Mouse (Mus musculus): Measurements from ENCODE around the gene Olfr159. TPM values are rescaled to one million over a fixed set of nuclear protein-coding genes. Genes with fewer than 3 reads are reported as not detected.
"Not testable (repeated sequence)": the region's sequence is repeated elsewhere in the genome, so short reads cannot be mapped to it uniquely, and the experiment has no call there.

Gene Olfr159
- total RNA-seq (2022): under 1 TPM in 1 of 4 experiments, not detected in 3; 0.42 TPM

DNA sequence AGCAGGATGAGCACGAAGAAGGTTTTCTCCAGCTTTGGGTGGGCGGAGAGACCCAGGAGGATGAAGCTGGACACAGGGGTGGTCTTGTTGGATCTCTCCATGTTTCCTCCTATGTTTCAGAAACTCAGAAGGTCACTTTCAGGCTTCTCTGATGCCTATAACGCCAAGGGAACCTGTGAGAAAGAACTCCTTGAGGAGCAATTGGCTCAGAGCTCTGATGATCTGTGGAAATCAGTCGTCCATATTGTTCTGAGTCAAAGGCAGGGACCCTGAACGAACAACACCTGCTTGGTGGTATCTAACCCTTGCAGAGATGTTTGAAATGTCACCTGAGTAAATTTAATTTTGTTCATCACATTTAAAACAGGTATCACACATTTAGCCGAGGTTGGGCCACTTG is at the start of gene Olfr159:
TSS of gene Olfr159 (minus strand) at position 101 of the 400 bp plus-strand sequence.
- DNase-seq (ENCODE audit: low spot score in 2 of 2): no peak

DNA sequence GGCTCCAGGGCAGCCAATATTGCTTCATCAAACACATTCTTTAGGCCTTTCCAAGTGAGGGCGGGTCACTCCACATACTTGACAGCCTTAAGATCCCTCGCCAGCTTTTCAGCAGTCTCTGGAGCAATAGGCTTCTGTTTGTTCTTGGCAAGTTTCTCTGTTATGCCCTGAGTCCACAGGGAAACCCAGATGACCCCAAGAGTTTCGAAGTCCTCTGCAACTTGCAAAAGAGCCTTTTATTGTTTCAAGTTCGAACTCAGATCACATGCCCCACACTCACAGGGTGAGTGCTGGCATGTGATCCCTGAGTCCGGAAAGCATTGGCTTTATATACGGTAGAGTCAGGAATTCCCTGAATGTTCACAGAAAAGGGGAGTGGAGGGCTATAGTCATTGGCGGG is 28.1 kb upstream of the Olfr159 start:
- no peak for DNase-seq (ENCODE audit: low spot score in 2 of 2)

DNA sequence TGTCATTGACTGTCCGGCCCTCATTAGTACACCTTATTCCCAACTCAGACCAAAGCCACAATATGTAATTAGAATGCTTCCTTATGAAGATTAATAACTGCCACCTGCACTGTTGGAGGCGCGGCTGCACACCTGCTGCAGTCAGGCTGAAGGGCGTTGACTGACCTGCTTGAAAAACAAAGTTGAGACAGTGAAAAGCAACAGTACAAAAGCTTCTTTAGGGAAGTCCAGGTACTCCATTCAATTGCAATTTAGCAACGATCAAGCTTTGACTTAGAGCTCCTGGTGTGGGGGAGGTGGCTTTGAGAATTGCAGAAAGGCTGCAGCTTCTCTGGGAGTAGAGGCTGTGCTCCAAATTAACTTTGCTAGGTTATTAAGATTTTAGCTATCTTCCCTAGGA is 25.0 kb upstream of the Olfr159 start:
- not testable (repeated sequence) for DNase-seq (ENCODE audit: low spot score in 2 of 2)

DNA sequence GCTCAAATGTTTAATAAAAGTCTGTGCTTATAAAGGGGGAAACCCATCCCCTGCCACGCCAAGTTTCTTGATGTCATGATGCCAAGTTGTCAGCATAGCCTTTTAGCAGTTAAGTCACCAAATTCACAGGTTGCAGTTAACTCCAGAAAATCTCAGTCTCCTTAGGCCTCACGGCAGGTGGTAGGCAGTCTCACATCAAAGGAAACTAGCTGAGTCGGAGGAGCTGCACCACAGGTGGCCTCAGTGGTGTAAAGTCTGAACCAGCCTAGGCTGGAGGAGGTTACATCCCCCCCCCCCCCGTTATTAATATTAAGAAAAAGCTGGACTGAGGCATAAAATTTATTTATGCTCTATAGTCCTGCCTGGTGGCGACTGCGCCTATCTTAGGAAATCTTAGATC is 24.5 kb upstream of the Olfr159 start:
- DNase-seq (ENCODE audit: low spot score in 2 of 2): no peak

DNA sequence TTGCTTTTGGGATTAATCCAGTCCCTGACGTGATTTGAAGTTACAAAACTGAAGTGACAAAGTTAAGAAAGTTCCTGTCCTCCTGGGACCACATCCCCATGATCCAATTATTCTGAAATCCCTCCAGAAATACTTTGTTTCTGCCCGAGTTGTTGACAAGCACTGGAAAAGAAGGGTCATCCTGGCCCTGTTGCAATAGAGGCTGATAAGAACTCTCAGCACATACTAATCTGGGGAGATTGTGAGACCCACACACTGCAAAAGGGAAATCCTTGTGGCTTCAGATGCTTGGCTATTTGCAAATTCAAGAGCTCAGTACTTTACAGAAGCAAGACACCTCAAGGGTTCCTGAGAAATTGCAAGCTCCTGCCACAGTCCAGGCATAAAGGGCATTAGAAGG is 1.5 kb upstream of the Olfr159 start:
- DNase-seq (ENCODE audit: low spot score in 2 of 2): no peak

DNA sequence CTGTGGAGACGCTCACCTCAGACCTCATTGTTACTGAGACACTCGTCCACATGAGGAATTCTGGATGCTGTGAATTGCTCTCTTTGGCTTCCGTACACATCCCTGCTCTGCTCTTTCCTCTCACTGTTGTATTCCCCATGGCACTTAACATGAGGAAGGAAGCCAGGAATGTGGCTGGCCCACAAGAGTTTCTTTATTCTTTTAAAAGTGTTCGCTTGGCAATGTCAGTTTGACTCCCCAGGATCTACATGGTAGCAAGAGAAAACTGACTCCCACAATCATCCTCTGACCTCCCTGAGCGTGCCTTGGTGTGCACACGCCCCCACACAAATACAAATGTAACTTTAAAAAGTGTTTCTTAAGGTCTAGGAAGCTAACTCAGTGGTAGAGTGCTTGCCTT is 817 bp upstream of the Olfr159 start:
- DNase-seq (ENCODE audit: low spot score in 2 of 2): no peak

DNA sequence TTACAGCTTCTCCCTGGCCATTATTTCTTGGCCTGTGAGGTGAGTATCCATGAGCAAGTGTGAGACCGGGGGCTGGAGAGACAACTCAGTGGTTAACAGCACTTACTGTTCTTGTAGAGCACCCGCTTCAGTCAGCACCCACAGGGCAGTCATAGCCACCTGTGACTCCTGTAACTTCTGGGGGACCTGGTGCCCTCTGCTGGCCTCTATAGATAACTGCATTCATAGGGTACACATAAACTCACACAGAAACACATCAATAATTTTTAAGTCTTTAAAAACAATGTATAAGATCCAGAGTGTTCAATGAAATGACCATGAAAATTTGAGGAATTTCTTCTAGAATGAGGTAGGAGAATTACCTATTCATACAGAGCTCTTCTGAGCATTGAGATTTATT is 1.4 kb downstream of the Olfr159 start:
- DNase-seq (ENCODE audit: low spot score in 2 of 2): no peak

DNA sequence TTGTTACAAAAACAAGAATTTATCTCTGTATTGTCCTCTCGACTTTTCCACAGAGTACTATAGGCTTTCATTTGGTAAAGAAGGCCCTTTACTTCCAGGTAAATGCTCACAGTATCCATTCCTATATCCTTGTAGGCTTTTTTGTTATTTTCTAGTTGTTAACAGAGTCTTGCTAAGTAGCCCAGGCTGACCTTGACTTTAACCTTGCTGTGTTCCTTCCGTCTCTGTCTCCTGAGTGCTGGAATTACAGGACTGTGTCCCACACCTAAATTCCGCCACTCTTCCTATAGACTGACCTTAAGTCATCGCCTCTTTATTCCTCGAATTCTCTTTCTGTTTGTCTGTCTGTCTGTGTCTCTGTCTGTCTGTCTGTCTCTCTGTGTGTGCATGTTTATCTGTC is 2.5 kb downstream of the Olfr159 start:
- DNase-seq (ENCODE audit: low spot score in 2 of 2): no peak

DNA sequence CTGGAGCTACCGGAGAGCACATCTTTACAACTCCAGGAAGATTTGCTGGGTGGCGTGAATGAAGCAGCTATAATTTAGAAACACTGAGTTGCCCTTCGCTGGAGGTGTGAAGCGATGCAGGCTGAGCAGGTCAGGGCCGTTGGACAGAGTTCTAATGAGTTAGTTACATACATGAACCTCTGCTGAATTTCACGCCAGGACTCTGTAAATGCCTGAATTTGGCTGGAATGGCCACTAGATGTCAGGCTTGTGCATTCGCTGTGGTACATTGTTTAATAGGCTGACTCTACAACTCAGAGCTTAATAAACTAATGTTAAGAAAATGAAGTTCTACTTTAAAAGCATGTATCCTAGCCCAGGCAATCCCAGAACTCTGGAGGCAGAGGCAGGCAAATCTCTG is 7.4 kb downstream of the Olfr159 start:
- DNase-seq (ENCODE audit: low spot score in 2 of 2): peak in 1 of 2 experiments; percentile 54

DNA sequence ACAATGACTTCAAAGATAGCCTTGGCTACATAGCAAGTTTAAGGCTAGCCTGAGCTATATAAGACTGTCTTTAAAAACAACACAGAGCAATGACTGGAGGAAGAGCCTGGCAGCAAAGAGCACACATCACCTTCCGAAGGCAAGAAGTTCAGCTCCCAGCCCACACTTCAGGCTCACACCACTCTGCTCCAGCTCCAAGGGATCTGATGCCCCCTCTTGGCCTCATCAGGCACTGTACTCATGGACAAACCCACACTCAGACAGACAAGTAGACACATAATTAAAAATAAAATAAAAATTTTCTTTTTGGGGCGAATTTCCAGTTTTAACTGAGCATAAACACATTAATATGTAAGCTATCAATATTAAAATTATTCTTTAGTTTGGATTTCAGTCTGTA is 9.5 kb downstream of the Olfr159 start:
- no peak for DNase-seq (ENCODE audit: low spot score in 2 of 2)

DNA sequence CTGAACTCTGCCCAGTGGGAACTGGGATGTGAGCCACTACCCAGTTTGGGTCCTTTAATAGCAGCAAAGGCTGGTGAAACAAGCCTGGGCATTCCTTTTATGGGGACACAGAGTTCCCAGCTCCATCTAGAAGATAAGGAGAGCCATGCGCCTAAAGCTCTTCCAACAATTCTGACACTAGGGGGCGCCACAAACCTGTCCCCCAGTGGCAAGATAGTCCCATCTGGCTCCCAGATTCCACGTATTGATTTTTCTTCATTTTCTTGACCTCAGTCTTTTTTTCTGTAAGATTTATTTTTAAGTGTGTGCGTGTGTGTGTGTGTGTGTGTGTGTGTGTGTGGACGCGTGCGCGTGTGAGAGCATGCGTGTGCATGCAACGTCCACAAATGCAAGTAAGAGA is 10.3 kb downstream of the Olfr159 start:
- DNase-seq (ENCODE audit: low spot score in 2 of 2): no peak

DNA sequence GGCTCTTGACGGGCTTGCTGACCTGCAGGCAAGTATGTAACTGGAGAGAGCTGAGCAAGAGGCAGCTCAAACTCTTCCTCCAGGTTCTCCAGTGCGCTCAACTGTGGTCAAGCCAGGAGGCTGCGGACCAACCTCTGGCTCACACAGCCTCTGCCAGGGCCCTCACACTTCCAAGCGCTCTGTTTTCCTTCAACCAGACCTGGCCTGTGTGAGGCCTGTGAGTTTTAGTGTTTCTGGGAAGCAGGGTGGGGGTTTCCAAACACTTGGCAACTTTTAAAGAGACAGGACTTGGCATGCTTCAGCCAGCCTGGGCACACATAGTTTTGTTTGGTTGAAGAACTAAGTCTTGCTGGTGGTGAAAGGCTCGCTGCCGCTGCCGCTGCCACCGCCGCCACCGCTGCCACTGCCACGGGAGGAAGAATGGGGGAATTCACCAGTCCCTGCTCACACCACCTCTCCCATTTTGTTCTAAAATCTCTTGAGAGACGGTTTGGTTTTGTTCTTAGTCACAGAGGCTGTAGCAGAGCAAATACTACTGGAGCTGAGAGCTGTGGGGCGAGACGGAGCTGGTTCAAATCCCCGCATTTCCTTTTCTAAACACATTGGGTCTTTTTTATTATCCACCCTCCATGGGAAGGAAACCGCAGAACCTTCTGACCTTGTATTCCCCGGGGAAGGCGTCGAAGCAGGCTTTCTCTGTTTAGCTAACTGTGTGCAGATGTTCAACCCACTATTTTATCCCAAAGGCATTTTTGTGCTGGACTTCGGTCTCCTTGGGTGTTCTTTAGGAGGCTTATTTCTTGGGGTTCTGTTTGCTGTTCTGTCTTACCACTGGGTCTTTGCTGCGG is 11.0 kb downstream of the Olfr159 start:
- DNase-seq (ENCODE audit: low spot score in 2 of 2): peak in 1 of 2 experiments; percentile 14

DNA sequence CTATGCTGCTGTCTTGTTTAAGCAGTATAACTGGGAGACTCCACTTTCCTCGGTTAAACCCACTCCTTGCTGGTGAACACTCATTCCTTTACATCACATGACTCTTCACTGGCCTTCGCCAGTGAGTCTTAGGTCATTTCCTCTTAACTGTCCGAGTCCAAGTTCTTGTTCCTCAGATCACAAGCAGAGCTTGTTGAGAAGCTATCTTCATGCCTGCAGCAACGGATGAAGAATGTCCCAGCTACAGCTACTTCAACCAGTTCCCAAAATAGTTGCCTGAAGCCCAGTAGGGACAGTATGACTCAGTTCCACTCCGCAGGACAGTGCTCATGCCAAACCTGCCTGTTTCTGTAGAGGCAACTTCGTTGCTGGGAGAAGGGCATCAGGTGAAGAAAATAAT is 13.6 kb downstream of the Olfr159 start:
- DNase-seq (ENCODE audit: low spot score in 2 of 2): no peak

DNA sequence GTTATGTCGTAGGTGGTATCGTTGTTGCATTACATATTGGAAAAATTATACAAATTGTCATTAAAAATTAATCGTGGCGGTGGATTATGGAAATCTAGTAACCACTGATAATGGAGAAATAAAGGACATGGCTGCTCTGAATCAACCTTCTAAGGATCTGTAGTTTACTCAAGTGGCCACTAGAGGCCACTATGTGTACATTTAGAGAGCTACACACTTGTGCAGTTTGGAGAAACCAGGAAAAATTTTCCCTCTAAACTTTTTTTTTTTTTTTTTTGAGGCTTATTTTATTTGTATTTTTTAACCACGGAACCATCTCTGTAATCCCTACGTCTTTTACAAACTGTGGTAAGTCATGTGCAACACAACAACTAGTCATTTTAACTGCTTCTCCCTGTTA is 25.6 kb downstream of the Olfr159 start:
- DNase-seq (ENCODE audit: low spot score in 2 of 2): no peak

DNA sequence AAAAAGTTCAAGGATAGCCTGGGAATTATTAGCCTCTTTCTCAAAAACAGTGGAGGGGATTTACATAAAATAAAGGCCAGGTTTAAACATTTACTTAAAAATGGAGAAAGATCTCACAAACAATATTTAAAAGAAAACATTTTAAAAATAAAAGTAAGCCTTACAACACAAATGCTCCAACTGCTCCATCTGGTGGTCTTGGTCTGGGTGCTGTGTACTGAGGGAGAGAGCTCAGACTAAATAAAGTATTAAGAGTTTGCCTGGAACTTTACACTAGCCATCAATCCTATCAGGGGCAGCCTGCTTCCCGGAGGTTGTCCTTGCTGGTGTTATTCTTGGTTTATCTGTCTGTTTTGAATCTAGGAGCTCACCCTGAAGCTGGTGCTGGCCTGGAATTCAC is 27.7 kb downstream of the Olfr159 start:
- no peak for DNase-seq (ENCODE audit: low spot score in 2 of 2)

DNA sequence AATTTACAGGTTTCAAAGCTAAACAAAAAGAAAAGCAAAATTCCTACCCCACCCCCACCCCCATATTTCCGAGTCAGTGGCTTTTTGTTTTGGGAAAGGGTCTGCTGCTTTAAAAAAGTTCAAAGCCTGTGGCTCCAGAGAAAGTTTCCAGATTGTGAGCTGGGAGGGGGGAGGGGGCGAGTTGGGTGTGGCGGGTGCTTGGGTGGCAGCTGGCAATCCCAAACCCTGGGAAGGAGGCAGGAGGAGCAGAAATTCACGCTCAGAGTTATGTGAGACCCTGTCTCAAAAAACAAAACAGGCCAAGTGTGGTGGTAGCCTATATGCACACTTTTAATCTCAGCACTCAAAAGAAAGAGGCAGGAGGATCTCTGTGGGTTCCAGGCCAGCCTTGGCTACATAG is 28.2 kb downstream of the Olfr159 start:
- DNase-seq (ENCODE audit: low spot score in 2 of 2): no peak

DNA sequence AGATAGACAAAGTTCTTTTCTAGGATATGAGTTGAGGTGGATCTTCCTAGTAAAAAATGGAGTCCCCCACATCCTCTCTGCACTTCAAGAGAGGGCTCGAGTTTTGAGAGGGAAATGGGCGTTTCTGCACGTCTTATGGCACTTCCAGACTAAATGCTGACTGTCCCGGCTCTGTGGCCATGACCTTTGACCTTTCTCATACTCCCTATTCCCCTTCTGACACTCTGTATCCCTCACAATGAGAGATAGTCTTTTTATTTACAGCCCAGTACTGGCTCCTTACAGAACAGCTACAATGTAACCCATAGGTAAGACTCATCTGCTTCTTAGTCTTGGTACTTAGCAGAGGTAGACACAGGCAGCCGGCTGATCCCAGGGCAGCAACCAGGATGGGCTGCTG is 29.3 kb downstream of the Olfr159 start:
- DNase-seq (ENCODE audit: low spot score in 2 of 2): no peak

DNA sequence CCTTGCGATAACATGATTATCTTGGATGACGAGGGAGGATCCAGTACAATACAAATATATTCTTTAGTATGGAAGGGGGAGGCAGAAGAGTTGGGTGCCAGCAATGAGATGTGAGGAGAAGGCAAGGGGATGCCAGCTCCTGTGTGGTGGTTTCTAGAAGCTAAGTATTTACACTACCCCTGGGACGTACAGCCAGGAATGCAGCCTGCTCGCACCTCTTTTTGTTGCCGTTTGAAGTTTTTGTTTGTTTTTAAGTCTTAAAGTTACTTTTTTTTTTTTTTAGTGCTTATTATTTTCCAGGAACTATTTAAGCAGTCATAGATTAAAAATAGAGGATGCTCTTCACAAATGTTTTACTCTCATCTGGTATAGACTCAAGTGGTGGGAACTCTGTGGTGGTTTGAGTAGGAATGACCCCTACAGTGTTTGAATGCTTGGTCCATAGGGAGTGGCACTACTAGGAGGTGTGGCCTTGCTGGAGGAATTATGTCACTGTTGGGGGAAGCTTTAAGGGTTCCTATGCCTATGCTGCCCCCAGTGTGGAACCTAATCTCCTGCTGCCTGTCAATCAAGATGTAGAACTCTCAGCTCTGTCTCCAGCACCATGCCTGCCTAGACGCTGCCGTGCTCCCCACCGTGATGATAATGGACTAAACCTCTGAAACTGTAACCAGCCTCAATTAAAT is 31.7 kb downstream of the Olfr159 start:
- no peak for DNase-seq (ENCODE audit: low spot score in 2 of 2)

DNA sequence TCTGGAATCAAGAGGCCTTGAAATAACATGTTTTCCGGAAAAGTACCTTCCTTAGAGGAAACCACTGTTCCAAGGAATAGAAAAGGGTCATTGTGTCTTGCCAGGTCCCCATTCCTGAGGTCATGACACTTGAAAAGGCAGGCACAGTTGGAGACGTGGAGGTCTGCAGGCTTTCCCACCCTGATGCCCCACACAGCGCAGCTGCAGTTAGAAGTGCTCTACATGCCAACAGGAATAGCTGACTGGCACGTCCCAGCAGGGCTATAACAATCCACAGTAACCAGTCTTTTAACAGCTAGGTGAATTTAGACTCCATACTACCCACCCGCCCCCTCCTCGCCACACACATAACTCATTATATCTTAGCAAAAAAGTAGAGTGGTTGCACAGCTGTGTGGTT is 33.7 kb downstream of the Olfr159 start:
- DNase-seq (ENCODE audit: low spot score in 2 of 2): no peak

DNA sequence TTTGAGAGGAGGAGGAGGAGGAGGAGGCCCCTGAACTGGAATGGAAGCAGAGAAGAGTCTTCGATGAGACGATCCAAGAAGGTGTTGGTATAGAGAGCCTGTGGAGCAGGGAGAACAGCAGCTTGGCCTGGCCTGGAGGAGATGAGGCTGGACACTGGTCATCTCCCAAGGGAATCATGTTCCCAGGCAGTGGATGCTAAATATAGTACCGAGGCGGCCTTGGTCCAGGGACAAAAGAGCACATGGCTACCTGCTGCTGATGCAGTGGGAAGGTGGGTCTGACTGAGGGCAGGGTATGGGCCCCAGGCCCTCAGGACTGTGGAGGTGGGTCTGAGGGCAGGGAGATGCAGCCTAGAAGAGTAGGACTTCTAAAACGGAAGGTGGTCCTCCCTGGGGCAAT is 37.6 kb downstream of the Olfr159 start:
- DNase-seq (ENCODE audit: low spot score in 2 of 2): no peak

DNA sequence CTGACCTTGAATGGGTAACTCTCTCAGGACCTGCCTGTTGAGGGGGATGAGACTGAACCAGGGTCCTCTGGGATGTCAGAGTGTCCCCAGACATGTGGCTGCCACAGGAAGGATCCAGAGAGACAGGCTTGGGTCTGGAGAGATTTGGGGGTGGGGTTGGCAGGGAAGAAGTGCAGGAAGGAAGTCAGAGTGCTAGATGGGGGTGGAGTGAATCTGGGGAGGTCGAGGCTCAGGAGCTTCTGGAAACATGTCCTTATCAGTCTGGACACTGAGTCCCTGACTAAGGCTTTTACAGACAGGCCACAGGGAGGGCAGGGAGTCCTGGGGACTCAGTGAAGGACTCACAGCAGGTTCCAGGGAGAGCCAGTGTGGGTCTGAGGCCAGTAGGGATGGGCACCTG is 38.6 kb downstream of the Olfr159 start:
- DNase-seq (ENCODE audit: low spot score in 2 of 2): no peak

DNA sequence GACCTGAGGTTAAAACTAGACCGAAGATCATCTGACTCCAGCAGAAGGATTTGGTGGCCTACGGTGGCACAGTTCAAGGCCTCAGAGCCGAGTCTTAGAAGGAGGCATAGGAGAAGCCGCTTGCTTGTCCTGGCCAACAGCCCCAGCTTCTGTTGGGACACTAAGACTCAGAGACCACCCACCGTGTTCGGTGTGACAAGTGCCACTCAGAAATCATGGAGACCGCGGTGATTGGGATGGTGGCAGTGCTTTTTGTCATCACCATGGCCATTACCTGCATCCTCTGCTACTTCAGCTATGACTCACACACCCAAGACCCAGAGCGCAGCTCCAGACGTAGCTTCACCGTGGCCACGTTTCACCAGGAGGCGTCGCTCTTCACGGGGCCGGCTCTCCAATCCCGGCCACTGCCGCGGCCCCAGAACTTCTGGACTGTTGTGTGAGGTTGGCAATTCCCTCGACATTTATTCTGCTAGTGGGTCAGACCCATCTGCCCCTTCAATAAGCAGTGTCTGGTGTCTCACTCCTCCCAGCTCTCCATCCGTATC is 40.0 kb downstream of the Olfr159 start:
- DNase-seq (ENCODE audit: low spot score in 2 of 2): no peak
